Mouse (Mus musculus): ENCODE data around the gene Ccdc173.
A peak's percentile ranks its signal among the peaks of the same experiment; 100 is the strongest.

Ccdc173 gene

DNA sequence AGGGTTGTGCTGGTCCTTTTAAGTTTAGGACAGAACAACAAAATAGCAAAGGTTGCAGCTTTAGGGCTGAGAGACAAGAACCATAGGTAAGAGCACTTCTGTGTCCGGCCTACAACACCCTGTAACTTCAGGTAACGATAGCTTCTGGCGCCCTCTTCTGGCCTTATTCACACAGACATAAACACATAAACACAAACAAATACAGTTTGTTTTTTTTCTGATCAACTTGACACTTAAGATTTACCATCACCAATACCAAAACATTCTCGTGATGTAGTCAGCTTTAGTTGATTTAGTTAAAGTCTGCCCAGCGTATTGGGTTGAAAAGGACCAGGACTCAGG lies 10.6 kb downstream of the Ccdc173 start:
- DNase-seq, result peak in 1 of 2 experiments; percentile 74

DNA sequence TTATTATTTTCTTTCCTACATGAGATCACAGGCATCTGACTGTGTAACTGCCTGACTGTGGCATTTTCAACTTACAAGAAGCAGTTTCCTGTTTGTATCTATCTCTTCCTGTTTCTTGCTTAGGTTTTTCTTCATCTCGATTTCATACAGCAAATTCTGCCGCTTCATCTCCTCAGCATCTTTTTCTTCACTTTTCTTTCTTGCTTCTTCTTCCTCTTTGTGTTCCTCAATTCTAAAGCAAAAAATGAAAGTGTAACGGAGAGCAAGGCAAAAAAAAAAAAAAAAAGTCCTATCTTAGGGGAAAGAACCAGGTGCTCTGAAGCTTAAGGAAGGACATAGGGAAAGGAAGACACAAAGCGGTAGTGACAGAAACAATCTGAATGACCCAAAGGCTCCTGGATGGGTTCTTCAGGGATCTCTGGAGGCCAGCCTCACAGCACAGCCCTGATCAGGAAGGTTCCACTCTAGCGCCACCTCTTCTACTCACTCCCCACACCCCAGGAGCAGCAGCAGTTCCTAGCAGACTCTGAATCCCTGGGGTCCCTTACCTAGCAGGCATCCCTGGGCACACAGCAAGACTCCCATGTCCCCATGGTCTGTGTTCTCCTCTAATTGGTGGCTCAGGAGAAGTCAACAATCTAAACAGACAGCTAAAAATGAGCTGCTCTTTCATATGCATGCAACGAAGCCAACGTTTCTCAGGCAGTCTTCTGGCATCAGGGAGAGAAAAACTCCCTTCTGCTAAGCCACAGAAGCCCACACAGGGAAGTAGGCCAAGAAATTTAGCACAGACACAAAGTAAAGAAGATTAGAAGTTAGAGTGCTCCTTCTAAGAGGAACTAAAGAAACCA lies 11.2 kb downstream of the Ccdc173 start:
- no peak for DNase-seq

GRCm38 (mm10) chr2:69773331-69773730 lies 16.0 kb downstream of the Ccdc173 start:
- DNase-seq, result no peak

DNA sequence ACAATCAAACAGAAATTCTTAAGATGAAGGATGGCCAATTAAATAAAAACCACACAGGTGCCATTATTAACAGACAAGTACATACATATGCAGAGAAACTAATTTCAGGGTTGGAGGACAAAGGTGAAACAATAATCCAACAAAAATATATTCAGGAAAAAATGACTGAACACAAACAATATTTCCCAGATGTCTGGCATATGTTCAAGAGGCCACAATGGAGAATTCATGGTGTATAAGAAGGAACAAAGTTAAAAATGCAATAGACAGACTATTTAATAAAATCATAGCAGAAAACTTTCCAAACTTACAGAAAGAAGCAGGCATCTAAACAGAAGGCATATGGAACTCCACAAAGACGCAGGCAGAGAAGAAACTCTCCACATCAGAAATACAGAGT lies 24.7 kb downstream of the Ccdc173 start:
- no peak for DNase-seq

DNA sequence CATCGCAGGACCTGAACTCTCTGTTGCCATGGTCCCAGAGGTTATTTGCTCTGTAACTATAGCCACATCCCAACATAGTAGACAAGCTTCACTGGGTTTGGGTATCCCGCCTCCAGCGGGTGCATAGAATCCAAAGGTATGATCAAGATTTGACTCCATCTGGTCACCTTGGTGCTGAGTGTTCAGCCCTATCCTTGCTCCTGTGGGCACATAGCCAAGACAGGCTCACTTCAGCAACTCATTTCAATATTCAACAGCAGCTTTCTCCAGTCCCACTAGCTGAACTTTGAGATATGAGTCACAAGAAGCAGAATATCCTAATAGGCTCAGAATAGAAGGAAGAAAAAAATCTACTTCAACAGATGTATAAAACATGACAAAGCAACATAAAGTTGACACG lies 26.0 kb downstream of the Ccdc173 start:
- peak; percentile 30 to 45 for DNase-seq

GRCm38 (mm10) chr2:69760980-69761379 lies 28.4 kb downstream of the Ccdc173 start:
- no peak for DNase-seq

- no peak for DNase-seq
Measured at GRCm38 (mm10) chr2:69745091-69745490, 44.3 kb downstream of the Ccdc173 start.

GRCm38 (mm10) chr2:69723519-69723825 lies 65.9 kb downstream of the Ccdc173 start:
- no peak for DNase-seq

DNA sequence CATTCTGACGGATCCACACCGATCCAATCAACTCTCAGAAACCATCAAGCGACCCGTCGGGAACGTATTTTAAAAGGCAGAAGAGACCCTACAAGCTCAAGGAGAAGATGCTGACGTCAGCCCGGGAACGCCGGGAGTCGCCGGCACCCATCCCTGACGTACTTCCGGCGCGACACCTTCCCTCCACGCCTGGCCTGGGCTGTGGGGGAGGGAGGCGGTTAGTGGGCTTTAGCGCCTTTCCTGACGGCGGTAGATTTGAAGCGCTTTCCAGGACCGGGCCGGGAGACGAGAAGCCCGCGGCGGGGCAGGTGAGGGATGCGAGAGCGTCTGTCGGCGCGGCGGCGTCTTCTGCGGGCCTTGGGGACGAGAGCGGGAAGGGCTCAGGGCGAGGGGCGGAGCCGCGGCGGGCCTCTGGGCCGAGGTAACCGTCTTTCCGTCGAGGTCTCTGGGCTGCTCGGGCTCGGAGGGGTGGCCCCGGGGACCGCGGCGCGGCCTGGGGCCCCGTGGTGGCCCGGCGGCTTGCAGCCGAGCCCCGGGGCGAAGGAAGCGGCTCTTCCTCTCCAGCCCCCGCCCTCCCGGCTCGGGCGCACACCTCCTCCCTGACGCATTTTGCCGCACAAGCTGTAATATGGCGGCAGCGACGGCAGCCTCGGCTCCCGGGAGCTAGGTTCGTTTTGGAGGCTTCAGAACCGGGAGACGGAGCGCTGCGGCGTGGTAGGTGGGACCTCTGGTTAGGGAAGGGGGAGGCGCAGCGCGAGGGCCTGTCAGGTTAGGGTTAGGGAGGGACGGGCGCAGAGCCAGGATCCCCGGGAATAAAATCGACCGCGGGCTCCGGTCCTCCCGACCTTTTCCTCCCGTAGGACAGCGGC lies 66.5 kb downstream of the Ccdc173 start:
- DNase-seq, result peak; percentile 96 to 97

- DNase-seq, result no peak
Measured at GRCm38 (mm10) chr2:69722273-69722649, 67.1 kb downstream of the Ccdc173 start, which contains the start of gene Ppig. TSS of gene Ppig (plus strand) at chr2:69722545.

DNA sequence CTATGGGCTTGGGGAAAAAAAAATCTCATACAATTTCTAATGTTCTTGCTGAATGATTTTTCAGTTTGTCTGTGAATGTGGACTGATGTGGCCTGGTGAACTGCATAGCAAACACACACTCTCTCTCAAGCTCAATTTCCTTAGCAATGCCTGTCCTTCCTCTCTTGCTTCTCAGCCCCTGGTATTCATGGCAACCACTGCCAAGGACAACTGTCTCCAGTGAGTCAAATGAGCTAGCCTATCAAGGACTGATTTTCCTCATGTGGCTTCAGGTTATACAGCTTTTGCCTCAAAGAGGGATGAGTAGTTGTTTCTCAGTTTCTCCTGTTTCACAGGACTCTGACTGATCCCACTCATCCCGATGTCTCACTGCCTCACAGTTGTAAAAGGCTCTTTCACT lies 70.3 kb downstream of the Ccdc173 start:
- no peak for DNase-seq

DNA sequence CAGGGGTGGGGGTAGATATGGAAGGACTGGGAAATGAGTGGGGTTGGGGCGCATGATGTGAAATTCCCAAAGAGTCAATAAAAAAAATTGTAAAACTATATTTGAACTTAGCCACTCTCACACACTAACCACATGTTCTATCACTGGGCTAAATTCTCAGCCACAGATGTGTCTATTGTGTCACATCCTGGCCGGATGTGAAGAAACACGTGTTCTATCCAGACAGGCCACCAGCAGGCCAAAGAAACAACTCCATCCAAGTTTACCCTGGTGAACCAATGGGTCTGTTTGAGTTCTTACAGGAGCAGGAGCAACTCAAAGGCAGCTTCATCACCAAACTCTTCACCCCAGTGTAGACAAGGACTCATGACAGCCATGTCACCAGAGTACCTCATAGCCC lies 72.9 kb downstream of the Ccdc173 start:
- DNase-seq, result no peak

- DNase-seq, result no peak
Measured at GRCm38 (mm10) chr2:69714126-69714525, 75.2 kb downstream of the Ccdc173 start.

GRCm38 (mm10) chr2:69713626-69714014 lies 75.8 kb downstream of the Ccdc173 start:
- no peak for DNase-seq

DNA sequence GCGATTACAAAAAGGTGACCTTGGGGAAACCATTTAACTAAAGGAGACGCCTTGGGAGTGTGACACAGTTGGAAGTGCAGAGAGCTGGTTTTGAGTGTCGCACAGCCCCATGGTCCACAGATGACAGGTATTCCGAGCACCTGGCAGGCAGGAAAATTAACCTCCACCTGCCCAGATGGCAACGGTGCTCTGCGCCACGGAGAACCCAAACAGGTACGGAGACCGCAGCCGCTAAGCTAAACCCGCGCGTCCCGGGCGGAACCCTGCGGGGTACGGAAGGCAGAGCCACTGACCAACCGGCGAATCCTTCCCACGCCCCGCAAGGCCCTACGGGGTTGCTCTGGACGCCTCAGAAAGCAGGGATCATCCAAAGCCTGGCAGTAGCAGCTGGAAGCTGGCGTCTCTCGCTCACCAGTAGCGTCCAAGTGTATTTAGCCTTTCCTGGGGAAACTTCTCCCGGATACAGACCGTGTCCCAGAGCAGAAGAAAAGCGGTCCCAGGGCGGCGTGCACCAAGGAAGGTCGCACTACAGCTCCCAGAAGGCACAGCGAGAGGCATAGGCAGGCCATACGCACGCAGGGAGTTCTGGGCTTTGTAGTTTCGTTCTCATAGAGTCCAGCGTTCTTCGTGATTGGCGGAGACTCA lies 76.3 kb downstream of the Ccdc173 start, which contains the start of gene Fastkd1:
Gene Fastkd1 (minus strand): TSS at position 536 of the 645 bp plus-strand sequence.
- DNase-seq, result peak; percentile 91 to 95

DNA sequence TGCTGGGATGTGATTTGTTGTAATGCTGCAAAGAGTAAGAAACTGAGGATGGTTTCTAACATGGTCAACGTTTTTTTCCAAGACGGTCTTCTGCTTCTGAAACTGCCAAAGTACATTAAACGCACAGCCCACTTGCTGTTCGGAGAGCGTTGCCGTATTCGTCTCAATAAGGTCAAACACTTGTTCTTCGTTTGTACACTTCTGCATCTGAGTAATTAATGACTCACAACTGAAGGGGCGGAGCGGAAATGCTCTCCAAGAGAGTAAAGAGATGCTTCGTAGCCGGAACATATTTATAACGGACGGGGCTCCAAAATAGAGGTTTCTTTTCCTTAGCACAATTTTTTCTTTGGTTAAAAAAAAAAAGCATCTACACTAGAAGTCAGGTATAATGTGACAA lies 77.2 kb downstream of the Ccdc173 start:
- peak in 1 of 2 experiments; percentile 6 for DNase-seq

Data from kidney, postnatal 25 days (tissue).